Mouse (Mus musculus) myocyte (in vitro differentiated cells): ENCODE measurements around the gene Rab17.

ENCODE experiments used
- E2F4 ChIP-seq: IDR thresholded peaks from one replicate; pipeline ENCODE4 v1.6.1; 2011; ENCODE audit warnings: mild to moderate bottlenecking, control low read depth, moderate library complexity; ENCODE audit not compliant: insufficient read depth
- MAX ChIP-seq: IDR thresholded peaks from one replicate; pipeline ENCODE4 v1.6.1; 2011; ENCODE audit warnings: low read depth, mild to moderate bottlenecking, control low read depth
- MYOG ChIP-seq, 3 experiments: IDR thresholded peaks; one replicate each; pipeline ENCODE4 v1.6.1; 2011; ENCODE audit warnings: control low read depth in 2 of 3, low read depth in 2 of 3, mild to moderate bottlenecking in 2 of 3; ENCODE audit not compliant: insufficient read length in 2 of 3, control insufficient read depth in 1 of 3, insufficient read depth in 1 of 3

- no peak for TF ChIP-seq MYOG (IDR thresholded peaks at IDR 0.05; ENCODE audit: control insufficient read depth in 1 of 3, insufficient read depth in 1 of 3, insufficient read length in 2 of 3, low read depth in 2 of 3)
- TF ChIP-seq MAX, result no peak
- TF ChIP-seq E2F4, result no peak
Measured at GRCm38 (mm10) chr1:90909161-90909560, 60.3 kb downstream of the Rab17 start.
